Mouse (Mus musculus): ENCODE data around the gene Spc25. TPM values are rescaled to one million over a fixed set of nuclear protein-coding genes. Genes with fewer than 3 reads are reported as not detected.

Spc25 gene
- total and polyA plus RNA-seq, 3 experiments = 25.8 to 31.3 TPM; not detected in 1

DNA sequence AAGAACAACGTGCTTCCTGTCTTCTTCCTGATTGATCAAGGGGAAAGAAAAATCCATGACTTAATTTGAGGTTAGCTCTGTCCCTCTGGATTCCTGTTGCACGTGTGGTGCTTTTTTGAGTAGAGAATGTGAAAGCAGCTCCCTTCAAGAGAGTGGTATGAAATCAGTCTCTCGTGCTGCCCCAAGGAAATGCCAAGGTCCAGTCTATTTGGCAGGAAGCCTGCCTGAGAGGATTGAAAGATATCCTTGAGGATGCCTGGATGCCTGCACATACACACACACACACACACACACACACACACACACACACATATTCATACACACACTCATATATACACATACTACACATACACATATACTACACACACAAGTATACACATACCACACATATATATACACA is 57.3 kb downstream of the Spc25 start:
- no peaks in the 10 kb centered on the region for H3K79me2 ChIP-seq (ENCODE audit: control insufficient read depth, insufficient read depth, low read length, poor library complexity)
- TF ChIP-seq GABPA (IDR thresholded peaks at IDR 0.05; ENCODE audit: low read depth, low read length) = no peak
- TF ChIP-seq NRF1 (IDR thresholded peaks at IDR 0.05; ENCODE audit: insufficient read depth, low read depth, low read length, poor library complexity, severe bottlenecking) = no peak
- TF ChIP-seq ZC3H11A (IDR thresholded peaks at IDR 0.05; ENCODE audit: low read depth, low read length) = no peak
- no peak for TF ChIP-seq E2F4 (IDR thresholded peaks at IDR 0.05; ENCODE audit: borderline replicate concordance, low read depth, low read length)
- no peak for TF ChIP-seq POLR2AphosphoS2 (IDR thresholded peaks at IDR 0.05; ENCODE audit: low read length)
- TF ChIP-seq HCFC1 (IDR thresholded peaks at IDR 0.05; ENCODE audit: low read depth, low read length) = no peak
- no peak for TF ChIP-seq MAX (IDR thresholded peaks at IDR 0.05; ENCODE audit: low read length)
- no peak for TF ChIP-seq POLR2AphosphoS5 (IDR thresholded peaks at IDR 0.05; ENCODE audit: borderline replicate concordance, low read depth, low read length)
- TF ChIP-seq RAD21 (IDR thresholded peaks at IDR 0.05; ENCODE audit: low read depth, low read length) = no peak
- no peak for TF ChIP-seq SIN3A (IDR thresholded peaks at IDR 0.05; ENCODE audit: low read length)
- no peak overlapping the region for H3K27ac ChIP-seq (ENCODE audit: control insufficient read depth, low read depth, low read length)
- H3K9me3 ChIP-seq (replicated peaks; ENCODE audit: insufficient read depth, low read length) = no peaks in the 10 kb centered on the region
- no peaks in the 10 kb centered on the region for H3K4me1 ChIP-seq (ENCODE audit: control insufficient read depth in 1 of 2, insufficient read depth in 2 of 2, low read length in 2 of 2)
- no peak overlapping the region for H3K9ac ChIP-seq (ENCODE audit: control insufficient read depth, low read depth, low read length, poor library complexity, severe bottlenecking)
- H3K36me3 ChIP-seq (ENCODE audit: control insufficient read depth in 1 of 2, insufficient read depth in 2 of 2, low read length in 2 of 2) = no peaks in the 10 kb centered on the region
- H3K4me3 ChIP-seq (ENCODE audit: control insufficient read depth in 1 of 2, insufficient read depth in 1 of 2, low read depth in 2 of 2, low read length in 2 of 2) = no peak overlapping the region
- no peak for DNase-seq (ENCODE audit: low read depth, low spot score)
- H3K27me3 ChIP-seq (ENCODE audit: control insufficient read depth in 1 of 2, insufficient read depth in 2 of 2, low read length in 2 of 2) = no peaks in the 10 kb centered on the region

Other genes starting within 250 kb of the Spc25 start
- gene Nostrin, start 70.4 kb downstream of the Spc25 start, total RNA-seq (2012; rRNA removed) = not detected in 2 replicates
- under 1 TPM in 1 of 2 experiments, not detected in 1; 0.47 TPM for gene Nostrin, start 70.4 kb downstream of the Spc25 start, polyA plus RNA-seq (2012; ENCODE audit: insufficient read depth in 1 of 2, insufficient read length in 2 of 2, low read depth in 1 of 2, low replicate concordance in 2 of 2, missing spikeins in 1 of 2)
- gene G6pc2, start 4.9 kb upstream of the Spc25 start, total RNA-seq (2012; rRNA removed) = not detected in 2 replicates
- not detected for gene G6pc2, start 4.9 kb upstream of the Spc25 start, polyA plus RNA-seq (2012; ENCODE audit: insufficient read depth in 1 of 2, insufficient read length in 2 of 2, low read depth in 1 of 2, low replicate concordance in 2 of 2, missing spikeins in 1 of 2)
- not detected in 2 replicates for gene Abcb11, start 136.4 kb upstream of the Spc25 start, total RNA-seq (2012; rRNA removed)
- not detected for gene Abcb11, start 136.4 kb upstream of the Spc25 start, polyA plus RNA-seq (2012; ENCODE audit: insufficient read depth in 1 of 2, insufficient read length in 2 of 2, low read depth in 1 of 2, low replicate concordance in 2 of 2, missing spikeins in 1 of 2)
- not detected in 2 replicates for gene Dhrs9, start 174.3 kb upstream of the Spc25 start, total RNA-seq (2012; rRNA removed)
- not detected for gene Dhrs9, start 174.3 kb upstream of the Spc25 start, polyA plus RNA-seq (2012; ENCODE audit: insufficient read depth in 1 of 2, insufficient read length in 2 of 2, low read depth in 1 of 2, low replicate concordance in 2 of 2, missing spikeins in 1 of 2)

All from MEL (cell line).